Mouse (Mus musculus) neural tube, embryonic 14.5 days (tissue): Measurements from ENCODE around the gene Stx7. TPM values are rescaled to one million over a fixed set of nuclear protein-coding genes. Genes with fewer than 3 reads are reported as not detected.

ENCODE experiments used
- ATAC-seq: fragments of 200-750 bp; cut with Nextera tagmentation; 2 replicates; pipeline ENCODE4 v1.8.0; 2017; ENCODE audit warnings: low read depth, mild to moderate bottlenecking, moderate TSS enrichment, moderate library complexity
- H3K27ac ChIP-seq: fragments of 300-500 bp; sonication (generic); 2 replicates; pipeline ENCODE4 v1.5.1; 2014; ENCODE audit warnings: low read depth, mild to moderate bottlenecking, control low read depth, low read length, moderate library complexity, mixed read lengths
- H3K27me3 ChIP-seq: fragments of 300-500 bp; sonication (generic); 2 replicates; pipeline ENCODE4 v1.6.1; 2014; ENCODE audit warnings: low read length; ENCODE audit not compliant: control insufficient read depth, insufficient read depth
- H3K36me3 ChIP-seq: fragments of 300-500 bp; sonication (generic); 2 replicates; pipeline ENCODE4 v1.6.1; 2014; ENCODE audit warnings: low read length, mixed read lengths; ENCODE audit not compliant: control insufficient read depth, insufficient read depth
- H3K4me1 ChIP-seq: fragments of 300-500 bp; sonication (generic); 2 replicates; pipeline ENCODE4 v1.6.1; 2014; ENCODE audit warnings: low read length; ENCODE audit not compliant: control insufficient read depth, insufficient read depth
- H3K4me2 ChIP-seq: fragments of 300-500 bp; sonication (generic); 2 replicates; pipeline ENCODE4 v1.6.1; 2014; ENCODE audit warnings: mild to moderate bottlenecking, low read depth, low read length, control low read depth
- H3K4me3 ChIP-seq: fragments of 300-500 bp; sonication (generic); 2 replicates; pipeline ENCODE4 v1.5.1; 2014; ENCODE audit warnings: low read depth, low read length, control low read depth, mixed read lengths
- H3K9ac ChIP-seq: fragments of 300-500 bp; sonication (generic); replicated peaks from 2 replicates; pipeline ENCODE4 v1.6.1; 2014; ENCODE audit warnings: low read depth, mild to moderate bottlenecking, control low read depth, low read length, mixed read lengths
- H3K9me3 ChIP-seq: fragments of 300-500 bp; sonication (generic); 2 replicates; pipeline ENCODE4 v1.6.1; 2016; ENCODE audit warnings: low read length; ENCODE audit not compliant: control insufficient read depth
- WGBS: fragments of 180-500 bp; shearing (Covaris S2); extraction: QIAGEN DNeasy Blood & Tissue Kit; methylation state at CpG from one replicate; pipeline ENCODE4 v1.1.7; 2014; 5-methylcytosine and 5-hydroxymethylcytosine counted together
- polyA plus RNA-seq: library from polyadenylated mRNA; unstranded; fragments of >200 nt; fragmentation: Nextera tagmentation; extraction: Ambion mirVana; gene quantifications from 2 replicates; pipeline ENCODE4 v1.2.1, GENCODE M21; 2014

The Stx7 gene
- polyA plus RNA-seq, 1 experiment from 2014 or later, result 368 TPM

DNA sequence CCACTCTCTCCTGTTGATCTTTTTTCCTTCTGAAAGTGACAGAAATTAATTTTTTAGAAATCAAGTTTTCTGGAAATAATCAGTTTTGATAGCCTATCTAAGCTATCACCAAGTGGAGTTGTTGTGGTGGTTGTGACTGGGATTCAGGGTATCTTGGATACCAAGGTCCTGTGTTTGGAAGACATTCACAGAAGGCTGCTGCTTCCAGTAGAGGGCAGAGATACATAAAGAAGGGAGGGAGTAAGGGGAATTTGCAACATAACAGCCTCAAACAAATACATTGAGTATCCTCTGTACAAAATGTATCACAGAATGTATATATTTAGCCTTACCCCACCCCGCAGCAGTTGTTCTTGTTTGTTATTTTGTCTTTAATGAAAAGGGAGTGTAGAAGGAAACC is 42.9 kb downstream of the Stx7 start:
- 77% methylated on average over 1 of the region's 1 CpGs for WGBS
- Histone ChIP-seq H3K27me3 (no peaks in the 10 kb centered on the region), H3K4me2 (no peak overlapping the region), H3K36me3 (peaks cover 8% of the 10 kb centered on the region; the same call in 1 of the 2 replicates), H3K9ac (no peak overlapping the region), H3K4me1 (no peaks in the 10 kb centered on the region), H3K9me3 (no peaks in the 10 kb centered on the region; the same call in 1 of the 2 replicates), H3K27ac (no peak overlapping the region), H3K4me3 (no peak overlapping the region)
- ATAC-seq, result no peak; the same call in 1 of the 2 replicates

DNA sequence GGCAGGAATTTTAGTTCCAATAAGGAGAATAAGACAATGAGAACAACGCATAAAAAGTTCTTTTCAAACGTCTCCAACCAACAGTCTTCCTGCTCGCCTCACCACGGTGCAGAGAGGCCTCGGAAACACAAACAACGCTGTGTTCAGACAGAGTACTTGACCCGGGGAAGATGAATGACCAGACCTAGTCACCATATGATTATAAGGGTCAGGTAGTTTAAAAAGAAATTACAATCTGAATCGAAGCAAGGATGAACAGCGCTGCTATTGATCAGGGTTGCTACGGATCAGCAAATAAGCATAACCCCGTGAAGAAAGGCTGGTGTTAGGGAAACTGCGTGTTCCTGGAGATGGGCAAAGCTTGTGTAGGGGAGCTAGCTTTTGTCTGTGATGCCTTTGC is 50.2 kb downstream of the Stx7 start:
- H3K9ac ChIP-seq, result no peak overlapping the region
- H3K4me2 ChIP-seq, result no peak overlapping the region
- H3K36me3 ChIP-seq, result no peaks in the 10 kb centered on the region
- no peak overlapping the region for H3K4me3 ChIP-seq
- H3K27me3 ChIP-seq, result no peaks in the 10 kb centered on the region
- ATAC-seq, result peak; percentile 76; the same call in 1 of the 2 replicates
- no peak overlapping the region for H3K27ac ChIP-seq
- WGBS, result 9% methylated on average over 12 of the region's 12 CpGs
- H3K9me3 ChIP-seq, result no peaks in the 10 kb centered on the region; the same call in 1 of the 2 replicates
- H3K4me1 ChIP-seq, result no peaks in the 10 kb centered on the region

DNA sequence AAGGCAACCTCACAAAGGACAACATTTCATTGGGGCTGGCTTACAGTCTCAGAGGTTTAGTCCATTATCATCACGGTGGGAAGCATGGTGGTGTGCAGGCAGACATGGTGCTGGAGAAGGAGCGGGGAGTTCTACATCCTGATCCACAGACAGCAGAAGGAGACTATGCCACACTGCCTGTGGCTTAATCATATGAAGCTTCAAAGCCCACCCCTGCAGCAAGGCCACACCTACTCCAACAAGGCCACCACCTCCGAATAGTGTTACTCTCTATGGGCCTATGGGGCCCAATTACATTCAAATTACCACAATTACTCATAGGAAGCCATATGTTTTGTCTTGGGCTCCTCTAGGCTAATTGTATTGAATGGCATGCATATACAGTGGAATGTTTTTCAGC is 51.0 kb downstream of the Stx7 start:
- ATAC-seq, result peak; percentile 50; the same call in 1 of the 2 replicates
- no peak overlapping the region for H3K4me2 ChIP-seq
- no peak overlapping the region for H3K4me3 ChIP-seq
- no peaks in the 10 kb centered on the region for H3K36me3 ChIP-seq
- H3K9me3 ChIP-seq, result no peaks in the 10 kb centered on the region; the same call in 1 of the 2 replicates
- no peak overlapping the region for H3K9ac ChIP-seq
- H3K27ac ChIP-seq, result no peak overlapping the region
- no peaks in the 10 kb centered on the region for H3K4me1 ChIP-seq
- no peaks in the 10 kb centered on the region for H3K27me3 ChIP-seq
- WGBS, result 42% methylated on average over 3 of the region's 3 CpGs

DNA sequence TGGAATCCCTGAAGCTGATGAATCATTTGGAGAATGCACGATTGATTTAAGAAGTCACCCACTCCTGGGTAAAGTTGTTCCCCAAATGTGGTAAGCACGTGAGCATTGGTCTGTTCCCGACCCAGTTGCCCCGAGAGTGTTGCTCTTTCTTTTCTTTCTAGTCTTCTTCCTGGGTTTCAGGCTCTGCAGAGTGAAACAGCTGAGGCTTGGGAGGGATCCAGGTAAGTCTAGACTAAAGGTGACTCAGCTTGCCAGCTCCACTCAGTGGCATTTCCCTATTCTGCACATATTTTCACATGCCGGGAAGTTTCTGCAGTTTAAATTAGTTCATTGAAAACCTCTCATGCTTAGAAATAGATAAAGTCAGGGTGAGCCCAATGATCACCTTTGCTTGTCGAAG is 61.0 kb downstream of the Stx7 start:
- Histone ChIP-seq H3K4me1 (no peaks in the 10 kb centered on the region), H3K4me2 (no peak overlapping the region), H3K9ac (no peak overlapping the region), H3K27me3 (no peaks in the 10 kb centered on the region), H3K36me3 (no peaks in the 10 kb centered on the region), H3K27ac (no peak overlapping the region), H3K4me3 (no peak overlapping the region), H3K9me3 (no peaks in the 10 kb centered on the region)
- ATAC-seq, result no peak
- 83% methylated on average over 6 of the region's 6 CpGs for WGBS

DNA sequence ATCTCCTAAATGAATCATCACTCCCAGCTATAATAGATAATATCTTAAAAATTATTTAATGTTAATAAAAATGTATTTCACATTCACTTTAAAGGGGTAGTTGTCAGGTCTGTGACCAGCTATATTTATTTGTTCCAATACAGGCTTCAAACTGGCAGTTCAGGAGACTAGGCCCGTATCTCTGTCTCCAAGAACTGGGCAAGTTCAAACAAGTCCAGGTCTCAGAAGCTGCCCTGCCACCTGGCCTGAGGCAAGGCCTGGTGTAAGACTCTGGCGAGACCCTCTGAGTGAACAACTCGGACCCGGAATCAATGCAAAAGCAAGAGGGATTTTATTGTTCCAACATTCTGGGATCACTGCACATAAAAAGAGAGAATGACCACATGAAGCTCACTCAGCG is 64.2 kb downstream of the Stx7 start:
- H3K27ac ChIP-seq, result no peak overlapping the region
- ATAC-seq, result no peak
- no peaks in the 10 kb centered on the region for H3K36me3 ChIP-seq
- no peaks in the 10 kb centered on the region for H3K9me3 ChIP-seq
- H3K9ac ChIP-seq, result no peak overlapping the region
- no peak overlapping the region for H3K4me3 ChIP-seq
- H3K4me2 ChIP-seq, result no peak overlapping the region
- H3K27me3 ChIP-seq, result no peaks in the 10 kb centered on the region
- H3K4me1 ChIP-seq, result no peaks in the 10 kb centered on the region
- WGBS, result 66% methylated on average over 5 of the region's 5 CpGs

DNA sequence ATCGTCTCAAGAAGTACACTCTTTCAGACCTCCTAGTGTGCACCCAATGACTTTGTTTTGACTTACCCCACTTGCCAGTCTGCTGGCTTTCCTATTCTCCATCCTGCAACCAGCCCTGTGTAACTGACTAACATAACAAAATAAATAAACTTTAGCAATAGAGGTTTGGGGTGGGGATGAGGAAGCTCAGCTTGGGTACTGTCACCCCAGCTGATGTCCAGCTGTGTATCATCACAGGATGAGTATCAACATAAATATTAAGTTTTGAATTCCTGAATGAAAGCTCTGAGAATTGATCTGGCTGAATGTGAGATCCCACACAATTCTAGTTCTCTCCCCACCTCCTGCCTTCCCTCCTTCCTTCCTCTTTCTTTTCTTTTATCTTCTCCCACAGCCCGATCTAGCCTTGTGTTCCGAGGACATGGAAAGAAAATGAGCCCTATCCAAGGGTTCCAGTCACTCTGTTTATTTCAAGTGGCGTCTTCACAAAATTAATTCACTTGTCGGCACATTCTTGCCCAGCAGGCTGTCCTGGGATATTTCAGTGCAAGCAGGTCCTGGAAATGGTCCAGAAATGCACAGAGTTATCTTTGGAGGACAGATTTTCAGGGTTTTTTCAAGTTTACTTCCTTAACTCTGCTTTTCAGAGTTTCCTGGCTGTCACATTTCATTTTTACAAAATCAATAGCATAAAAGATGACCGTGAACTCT is 68.6 kb downstream of the Stx7 start:
- no peaks in the 10 kb centered on the region for H3K27me3 ChIP-seq
- H3K4me2 ChIP-seq, result no peak overlapping the region
- no peaks in the 10 kb centered on the region for H3K9me3 ChIP-seq
- H3K4me1 ChIP-seq, result no peaks in the 10 kb centered on the region
- ATAC-seq, result no peak
- no peaks in the 10 kb centered on the region for H3K36me3 ChIP-seq
- H3K4me3 ChIP-seq, result no peak overlapping the region
- H3K27ac ChIP-seq, result no peak overlapping the region
- WGBS, result 61% methylated on average over 6 of the region's 6 CpGs
- H3K9ac ChIP-seq, result no peak overlapping the region

DNA sequence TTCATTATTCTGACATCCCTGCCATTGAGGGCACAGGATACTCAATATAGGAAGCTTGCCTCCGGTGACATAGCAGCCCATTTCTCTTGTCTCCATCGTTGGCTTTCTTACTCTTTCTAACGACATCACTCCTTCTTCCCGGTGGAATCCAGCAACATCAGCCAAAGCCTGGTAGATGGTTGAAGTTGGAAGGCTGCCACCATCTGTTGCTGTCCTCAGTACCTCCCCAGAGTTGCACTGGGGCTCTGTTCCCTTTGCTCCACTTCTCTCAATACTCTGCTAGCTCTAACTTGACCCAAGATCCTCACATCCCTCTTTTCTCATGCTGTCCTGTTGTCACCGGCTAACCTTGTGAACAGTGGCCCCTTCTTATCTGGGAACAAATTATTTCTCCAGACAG is 71.8 kb downstream of the Stx7 start:
- 84% methylated on average over 5 of the region's 5 CpGs for WGBS
- H3K9ac ChIP-seq, result no peak overlapping the region
- H3K36me3 ChIP-seq, result no peaks in the 10 kb centered on the region
- peaks cover 12% of the 10 kb centered on the region; the same call in 1 of the 2 replicates for H3K27me3 ChIP-seq
- H3K9me3 ChIP-seq, result no peaks in the 10 kb centered on the region
- H3K4me2 ChIP-seq, result no peak overlapping the region
- H3K4me1 ChIP-seq, result peaks cover 8% of the 10 kb centered on the region
- H3K4me3 ChIP-seq, result no peak overlapping the region
- no peak for ATAC-seq
- H3K27ac ChIP-seq, result no peak overlapping the region

DNA sequence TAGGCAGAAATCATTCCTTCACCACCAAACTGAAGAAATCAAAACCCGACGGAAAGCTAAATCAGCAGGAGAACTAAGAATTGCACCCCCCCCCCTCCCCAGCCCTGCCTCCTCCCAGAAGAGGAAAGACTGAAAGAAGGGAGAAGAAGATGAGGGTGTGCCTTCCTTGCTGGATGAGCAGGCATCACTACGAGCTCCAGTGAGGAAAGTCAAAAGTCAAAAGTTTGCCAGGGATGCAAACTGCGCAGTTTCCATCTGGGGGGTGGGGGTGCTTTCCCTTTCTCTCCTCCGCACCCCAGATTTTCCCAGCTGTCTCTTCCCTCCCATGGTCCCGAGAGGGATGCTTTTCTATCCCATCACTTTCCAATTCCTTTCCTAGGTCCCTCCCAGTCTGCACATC is 73.8 kb downstream of the Stx7 start:
- no peak for ATAC-seq
- 19% methylated on average over 6 of the region's 6 CpGs for WGBS

DNA sequence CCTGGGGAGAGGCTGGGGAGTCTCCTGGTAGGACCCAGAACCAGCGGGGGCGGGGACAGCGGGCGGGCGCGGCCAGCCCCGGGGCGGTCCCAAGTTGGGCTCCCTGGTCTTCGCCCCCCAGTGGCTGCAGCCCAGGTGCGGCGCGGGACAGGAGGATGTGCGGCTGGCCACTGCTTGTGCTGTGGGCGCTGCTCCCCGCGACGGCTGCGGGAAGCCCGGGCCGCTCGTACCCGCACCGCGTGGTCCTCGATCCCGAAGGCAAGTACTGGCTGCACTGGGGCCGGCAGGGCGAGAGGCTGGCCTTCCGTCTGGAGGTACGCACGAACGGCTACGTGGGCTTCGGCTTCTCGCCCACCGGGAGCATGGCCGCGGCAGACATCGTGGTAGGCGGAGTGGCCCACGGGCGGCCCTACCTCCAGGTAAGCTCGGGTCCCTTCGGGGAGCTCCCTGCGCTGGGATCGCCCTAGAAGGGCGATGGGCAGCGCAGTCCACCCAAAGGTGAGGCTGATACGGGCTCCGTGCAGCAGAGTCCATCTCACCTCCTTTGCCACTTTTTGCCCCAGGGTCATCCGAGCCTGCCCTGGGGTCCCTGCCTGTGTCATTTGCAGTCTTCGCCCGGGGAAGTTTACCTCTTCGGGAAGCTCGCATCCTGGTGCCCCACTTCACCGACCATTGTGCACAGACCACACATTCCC is 74.5 kb downstream of the Stx7 start, which contains the start of gene Moxd1:
TSS of gene Moxd1 (plus strand) at position 69 of the 695 bp plus-strand sequence.
- Histone ChIP-seq H3K27ac (no peak within 1 kb of the TSS), H3K4me3 (peak within 1 kb of the TSS; percentile 39), H3K9me3 (no peaks in the 10 kb centered on the region), H3K27me3 (peaks cover 12% of the 10 kb centered on the region; the same call in 1 of the 2 replicates), H3K4me2 (peak within 1 kb of the TSS; percentile 62), H3K9ac (peak within 1 kb of the TSS; percentile 22), H3K4me1 (peaks cover 8% of the 10 kb centered on the region), H3K36me3 (no peaks in the 10 kb centered on the region)
- ATAC-seq, result peak; percentile 81
- under 1% methylated on average over 55 of the region's 56 CpGs for WGBS

More for the DNA sequence above, 73.8 kb downstream of the Stx7 start:
- Histone ChIP-seq H3K4me1 (peaks cover 8% of the 10 kb centered on the region), H3K27ac (no peak overlapping the region), H3K4me3 (peak overlapping the region; percentile 39), H3K4me2 (peak overlapping the region; percentile 62), H3K27me3 (peaks cover 12% of the 10 kb centered on the region; the same call in 1 of the 2 replicates), H3K9ac (peak overlapping the region; percentile 22; the same call in 1 of the 2 replicates), H3K36me3 (no peaks in the 10 kb centered on the region), H3K9me3 (no peaks in the 10 kb centered on the region)
